Mouse (Mus musculus): ENCODE data around the gene Esyt1. TPM values are rescaled to one million over a fixed set of nuclear protein-coding genes. Genes with fewer than 3 reads are reported as not detected.
"Not testable (repeated sequence)": the region's sequence is repeated elsewhere in the genome, so short reads cannot be mapped to it uniquely, and the experiment has no call there.

The Esyt1 gene
- polyA plus RNA-seq (2016; fragmentation: Nextera tagmentation; extraction: Ambion mirVana) = 20.2 and 22.0 TPM in 2 replicates

- under 1% methylated on average over 37 of the region's 37 CpGs for WGBS
- H3K4me3 ChIP-seq = peak within 1 kb of the TSS; percentile 92
- no peaks in the 10 kb centered on the region for H3K9me3 ChIP-seq
- H3K36me3 ChIP-seq = 0 out of 2 replicates have a peak, but pooled peaks cover 4% of the 10 kb centered on the region
- peaks cover 29% of the 10 kb centered on the region for H3K4me1 ChIP-seq (replicated peaks)
- peaks cover 76% of the 10 kb centered on the region for H3K27me3 ChIP-seq (ENCODE audit: insufficient read depth, poor library complexity, severe bottlenecking)
- peak within 1 kb of the TSS; percentile 86 for H3K27ac ChIP-seq
- DNase-seq (ENCODE audit: low spot score) = peak; percentile 94
These were observed at the start of gene Esyt1 for GRCm38 (mm10) chr10:128525671-128526308. Gene Esyt1 (minus strand): TSS chr10:128525871.

GRCm38 (mm10) chr10:128575063-128575462, 49.4 kb upstream of the Esyt1 start:
- Histone ChIP-seq H3K27me3 (ENCODE audit: insufficient read depth, poor library complexity, severe bottlenecking) (no peaks in the 10 kb centered on the region), H3K4me3 (no peak overlapping the region), H3K9me3 (0 out of 2 replicates have a peak, but pooled peaks cover 2% of the 10 kb centered on the region), H3K27ac (no peak overlapping the region), H3K4me1 (replicated peaks) (no peaks in the 10 kb centered on the region; the same call in 1 of the 2 replicates), H3K36me3 (peaks cover 3% of the 10 kb centered on the region; the same call in 1 of the 2 replicates)
- DNase-seq (ENCODE audit: low spot score) = no peak
- WGBS = 94% methylated on average over 2 of the region's 2 CpGs

GRCm38 (mm10) chr10:128565788-128566531, 40.3 kb upstream of the Esyt1 start, which contains the start of gene Pa2g4:
Gene Pa2g4 (minus strand): TSS chr10:128565987.
- WGBS = under 1% methylated on average over 58 of the region's 58 CpGs

GRCm38 (mm10) chr10:128565206-128565787, 39.6 kb upstream of the Esyt1 start:
- H3K9me3 ChIP-seq = no peaks in the 10 kb centered on the region
- H3K27me3 ChIP-seq (ENCODE audit: insufficient read depth, poor library complexity, severe bottlenecking) = no peaks in the 10 kb centered on the region
- WGBS = under 1% methylated on average over 46 of the region's 46 CpGs
- H3K4me3 ChIP-seq = peak overlapping the region; percentile 98
- peaks cover 31% of the 10 kb centered on the region for H3K4me1 ChIP-seq (replicated peaks)
- DNase-seq (ENCODE audit: low spot score) = peak; percentile 61
- peak overlapping the region; percentile 94 for H3K27ac ChIP-seq
- H3K36me3 ChIP-seq = peaks cover 37% of the 10 kb centered on the region

More at GRCm38 (mm10) chr10:128565788-128566531, 40.3 kb upstream of the Esyt1 start, which contains the start of gene Pa2g4:
- DNase-seq (ENCODE audit: low spot score) = peak; percentile 100
- Histone ChIP-seq H3K4me3 (peak within 1 kb of the TSS; percentile 98), H3K4me1 (replicated peaks) (peaks cover 31% of the 10 kb centered on the region), H3K9me3 (no peaks in the 10 kb centered on the region), H3K27me3 (ENCODE audit: insufficient read depth, poor library complexity, severe bottlenecking) (no peaks in the 10 kb centered on the region), H3K27ac (peak within 1 kb of the TSS; percentile 94), H3K36me3 (peaks cover 31% of the 10 kb centered on the region)

- no peak for DNase-seq (ENCODE audit: low spot score)
- WGBS = 95% methylated on average over 6 of the region's 6 CpGs
- peaks cover 55% of the 10 kb centered on the region for H3K36me3 ChIP-seq
- no peaks in the 10 kb centered on the region for H3K27me3 ChIP-seq (ENCODE audit: insufficient read depth, poor library complexity, severe bottlenecking)
- H3K4me3 ChIP-seq = peak overlapping the region; percentile 98
- no peaks in the 10 kb centered on the region for H3K9me3 ChIP-seq
- H3K4me1 ChIP-seq (replicated peaks) = peaks cover 31% of the 10 kb centered on the region
- no peak overlapping the region for H3K27ac ChIP-seq
These were observed 37.9 kb upstream of the Esyt1 start for GRCm38 (mm10) chr10:128563544-128563943.

GRCm38 (mm10) chr10:128556963-128557362, 31.3 kb upstream of the Esyt1 start:
- no peak for DNase-seq (ENCODE audit: low spot score)
- Histone ChIP-seq H3K27ac (no peak overlapping the region), H3K4me3 (no peak overlapping the region), H3K9me3 (no peaks in the 10 kb centered on the region), H3K36me3 (peaks cover 55% of the 10 kb centered on the region), H3K4me1 (replicated peaks) (no peaks in the 10 kb centered on the region), H3K27me3 (ENCODE audit: insufficient read depth, poor library complexity, severe bottlenecking) (no peaks in the 10 kb centered on the region)
- 84% methylated on average over 6 of the region's 6 CpGs for WGBS

GRCm38 (mm10) chr10:128556286-128556685, 30.6 kb upstream of the Esyt1 start:
- Histone ChIP-seq H3K36me3 (peaks cover 49% of the 10 kb centered on the region), H3K27ac (no peak overlapping the region), H3K27me3 (ENCODE audit: insufficient read depth, poor library complexity, severe bottlenecking) (no peaks in the 10 kb centered on the region), H3K9me3 (no peaks in the 10 kb centered on the region), H3K4me1 (replicated peaks) (no peaks in the 10 kb centered on the region), H3K4me3 (no peak overlapping the region)
- no peak for DNase-seq (ENCODE audit: low spot score)

GRCm38 (mm10) chr10:128555567-128555966, 29.9 kb upstream of the Esyt1 start:
- H3K4me3 ChIP-seq; H3K9me3 ChIP-seq; DNase-seq (ENCODE audit: low spot score); H3K27me3 ChIP-seq (ENCODE audit: insufficient read depth, poor library complexity, severe bottlenecking); H3K4me1 ChIP-seq (replicated peaks); H3K27ac ChIP-seq: not testable (repeated sequence)
- peaks cover 41% of the 10 kb centered on the region for H3K36me3 ChIP-seq
- WGBS = 93% methylated on average over 1 of the region's 1 CpGs

- not testable (repeated sequence) for H3K9me3 ChIP-seq; H3K27me3 ChIP-seq (ENCODE audit: insufficient read depth, poor library complexity, severe bottlenecking); H3K4me3 ChIP-seq; H3K27ac ChIP-seq; H3K36me3 ChIP-seq; DNase-seq (ENCODE audit: low spot score)
- H3K4me1 ChIP-seq (replicated peaks) = peaks cover 19% of the 10 kb centered on the region
- 92% methylated on average over 11 of the region's 11 CpGs for WGBS
These were observed 24.6 kb upstream of the Esyt1 start for GRCm38 (mm10) chr10:128550144-128550823.

- not testable (repeated sequence) for DNase-seq (ENCODE audit: low spot score); H3K27me3 ChIP-seq (ENCODE audit: insufficient read depth, poor library complexity, severe bottlenecking); H3K27ac ChIP-seq; H3K9me3 ChIP-seq
- WGBS = 71% methylated on average over 6 of the region's 6 CpGs
- Histone ChIP-seq H3K4me1 (replicated peaks) (peaks cover 19% of the 10 kb centered on the region), H3K4me3 (peak overlapping the region; percentile 86), H3K36me3 (peaks cover 14% of the 10 kb centered on the region)
These were observed 24.0 kb upstream of the Esyt1 start for GRCm38 (mm10) chr10:128549682-128550057.

GRCm38 (mm10) chr10:128548947-128549681, 23.4 kb upstream of the Esyt1 start, which contains the start of gene Rpl41:
Gene Rpl41 (minus strand): TSS chr10:128549305.
- Histone ChIP-seq H3K4me3 (peak within 1 kb of the TSS; percentile 86), H3K9me3 (no peaks in the 10 kb centered on the region), H3K27me3 (ENCODE audit: insufficient read depth, poor library complexity, severe bottlenecking) (no peaks in the 10 kb centered on the region), H3K27ac (peak within 1 kb of the TSS; percentile 95), H3K36me3 (peaks cover 20% of the 10 kb centered on the region), H3K4me1 (replicated peaks) (peaks cover 21% of the 10 kb centered on the region)
- peak; percentile 94 for DNase-seq (ENCODE audit: low spot score)
- WGBS = under 1% methylated on average over 31 of the region's 31 CpGs

Data from hindbrain, embryonic 10.5 days (tissue).